Mouse (Mus musculus) left cerebral cortex, adult 11 months (tissue): ENCODE data around the gene Psmd11.
"Not testable (repeated sequence)": the region's sequence is repeated elsewhere in the genome, so short reads cannot be mapped to it uniquely, and the experiment has no call there.

Experiments used
- DNase-seq: peaks from one replicate; pipeline ENCODE4 v3.0.0; 2022; ENCODE audit warnings: low spot score

Gene Psmd11

GRCm38 (mm10) chr11:80429009-80429475 lies 627 bp downstream of the Psmd11 start:
- peak; percentile 17 for DNase-seq

DNA sequence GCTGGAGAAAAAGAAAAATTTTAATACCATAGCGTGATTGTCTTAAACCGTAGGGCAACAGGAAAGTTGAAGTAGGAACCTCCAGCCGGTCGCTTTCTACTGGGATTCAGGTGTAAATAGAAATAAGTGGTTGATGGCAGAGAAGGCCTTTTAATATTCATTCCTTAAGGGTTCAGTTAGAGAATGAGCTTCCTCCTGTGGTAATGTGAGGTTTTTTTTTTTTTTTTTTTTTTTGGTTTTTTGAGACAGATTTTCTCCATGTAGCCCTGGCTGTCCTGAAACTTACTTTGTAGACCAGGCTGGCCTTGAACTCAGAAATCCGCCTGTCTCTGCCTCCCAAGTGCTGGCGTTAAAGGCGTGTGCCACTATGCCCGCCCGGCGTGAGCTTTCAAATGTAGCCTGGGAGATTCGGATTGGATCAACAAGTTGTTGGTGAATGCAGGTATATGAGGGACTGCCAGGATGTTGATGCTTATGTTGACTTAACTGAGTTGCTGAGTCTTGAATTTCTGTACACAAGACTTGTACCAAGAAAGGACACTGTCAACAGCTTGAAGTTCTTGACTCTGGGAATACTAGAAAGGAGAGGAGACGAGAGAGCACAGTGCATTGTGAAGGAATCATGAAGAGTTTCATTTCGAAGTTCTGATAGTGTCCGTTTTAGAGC lies 1.2 kb downstream of the Psmd11 start:
- DNase-seq: no peak

GRCm38 (mm10) chr11:80430366-80430910 lies 2.0 kb downstream of the Psmd11 start:
- no peak for DNase-seq

DNA sequence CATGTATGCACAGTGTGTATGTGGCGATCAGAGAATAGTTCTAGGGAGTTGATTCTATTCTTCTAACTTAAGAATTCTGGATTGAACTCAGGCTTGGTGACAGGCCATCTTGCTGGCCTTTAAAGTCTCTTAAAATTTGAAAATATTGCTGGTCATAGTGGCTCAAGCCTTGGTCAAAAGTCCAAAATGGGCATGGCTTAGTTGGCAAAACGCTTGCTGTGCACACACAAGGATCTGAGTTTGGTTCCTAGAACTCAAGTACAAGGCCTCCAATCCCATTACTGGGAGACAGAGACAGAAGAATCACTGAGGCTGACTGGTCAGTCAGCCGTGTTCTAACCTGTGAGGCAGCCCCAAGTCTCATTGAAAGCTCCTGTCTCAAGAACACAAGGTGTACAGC lies 18.5 kb downstream of the Psmd11 start:
- DNase-seq: no peak

GRCm38 (mm10) chr11:80449859-80450258 lies 21.4 kb downstream of the Psmd11 start:
- DNase-seq: no peak

DNA sequence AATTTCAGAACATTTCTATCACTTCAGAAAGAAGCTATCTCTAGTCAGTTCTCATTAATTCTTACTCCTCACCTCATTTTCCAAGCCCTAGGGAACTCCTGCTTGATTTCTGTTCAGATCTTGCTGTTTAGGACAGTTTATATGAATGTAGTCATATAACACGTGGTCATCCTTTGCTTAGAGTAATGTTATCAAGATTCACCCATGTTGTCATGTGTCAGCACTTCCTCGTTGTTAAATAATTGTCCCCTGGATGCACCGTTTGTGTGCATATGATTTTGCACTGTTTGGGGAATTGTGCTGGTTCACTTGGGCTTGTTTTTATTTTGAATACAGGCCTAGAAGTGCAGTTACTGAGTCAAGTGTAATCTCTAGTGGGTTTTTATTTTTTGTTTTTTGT lies 23.8 kb downstream of the Psmd11 start:
- DNase-seq: no peak

DNA sequence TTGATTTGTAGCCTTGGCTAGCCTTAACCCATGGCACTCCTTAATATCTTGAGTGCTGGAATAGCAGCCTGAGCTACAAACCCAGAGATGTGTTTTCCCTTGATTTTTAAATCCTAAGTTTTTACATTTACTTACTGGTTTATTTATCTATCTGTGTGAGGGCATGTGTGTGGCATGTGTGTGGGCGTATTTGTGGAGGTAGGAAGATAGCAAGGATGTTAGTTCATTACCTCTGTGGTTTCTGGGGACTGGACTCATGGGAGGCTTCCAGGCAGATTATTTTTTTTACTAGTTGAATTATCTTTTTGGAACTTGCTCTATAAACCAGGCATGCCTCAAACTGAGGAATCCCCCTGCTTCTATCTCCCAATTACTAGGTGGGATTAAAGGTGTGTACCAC lies 24.8 kb downstream of the Psmd11 start:
- no peak for DNase-seq

DNA sequence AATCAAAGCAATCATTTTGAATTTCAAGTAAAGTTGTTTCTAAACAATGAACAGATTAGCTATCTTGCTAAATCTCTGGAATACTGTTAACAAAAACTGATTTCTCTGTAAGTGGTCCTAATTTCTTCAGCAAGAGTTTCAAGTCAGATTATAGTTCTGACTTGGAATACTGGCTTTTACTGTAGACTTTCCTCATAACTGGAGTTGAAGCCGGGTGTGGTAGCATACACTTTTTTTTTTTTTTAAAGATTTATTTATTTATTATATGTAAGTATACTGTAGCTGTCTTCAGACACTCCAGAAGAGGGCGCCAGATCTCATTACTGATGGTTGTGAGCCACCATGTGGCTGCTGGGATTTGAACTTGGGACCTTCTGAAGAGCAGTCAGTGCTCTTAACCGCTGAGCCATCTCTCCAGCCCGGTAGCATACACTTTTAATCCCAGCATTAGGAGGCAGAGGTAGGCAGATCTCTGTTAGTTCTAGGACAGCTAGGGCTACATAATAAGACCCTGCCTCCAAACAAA lies 35.3 kb downstream of the Psmd11 start:
- not testable (repeated sequence) for DNase-seq

DNA sequence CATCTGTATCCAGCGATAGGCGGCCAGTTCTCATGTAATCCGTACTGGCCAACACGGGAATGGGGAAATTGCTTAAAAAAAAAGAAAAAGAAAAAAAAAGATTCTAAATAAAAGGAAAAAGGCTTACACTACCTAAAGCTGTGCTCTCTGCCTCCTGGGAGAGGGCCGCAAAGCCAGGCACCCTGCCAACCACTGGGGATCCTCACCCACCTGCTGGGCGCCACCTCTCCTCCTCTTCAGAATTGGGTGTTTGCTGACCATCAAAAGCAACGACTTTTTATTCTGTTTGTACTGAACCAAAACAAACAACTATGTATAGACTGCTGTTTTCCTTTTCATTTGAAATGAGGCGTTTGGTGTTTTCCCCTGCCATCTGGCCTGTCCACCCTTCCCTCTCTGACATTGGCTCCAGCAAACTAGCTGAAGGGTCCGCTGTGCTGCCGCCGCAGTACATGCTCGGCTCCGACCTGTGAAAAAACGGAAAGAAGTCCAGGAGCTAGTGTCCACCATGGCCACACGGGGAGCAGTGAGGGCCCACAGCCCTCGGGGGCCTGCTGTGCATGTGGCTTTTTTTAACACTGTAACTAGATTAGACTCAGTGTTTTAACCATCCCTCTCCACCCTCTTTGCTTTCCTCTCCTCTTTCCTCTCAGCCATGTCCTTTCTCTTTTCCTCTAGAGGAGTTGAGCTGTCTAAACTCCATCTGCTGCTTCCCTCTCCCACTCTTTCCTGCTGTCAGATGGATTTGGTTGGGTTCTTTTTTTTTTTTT lies 43.6 kb downstream of the Psmd11 start:
- no peak for DNase-seq

DNA sequence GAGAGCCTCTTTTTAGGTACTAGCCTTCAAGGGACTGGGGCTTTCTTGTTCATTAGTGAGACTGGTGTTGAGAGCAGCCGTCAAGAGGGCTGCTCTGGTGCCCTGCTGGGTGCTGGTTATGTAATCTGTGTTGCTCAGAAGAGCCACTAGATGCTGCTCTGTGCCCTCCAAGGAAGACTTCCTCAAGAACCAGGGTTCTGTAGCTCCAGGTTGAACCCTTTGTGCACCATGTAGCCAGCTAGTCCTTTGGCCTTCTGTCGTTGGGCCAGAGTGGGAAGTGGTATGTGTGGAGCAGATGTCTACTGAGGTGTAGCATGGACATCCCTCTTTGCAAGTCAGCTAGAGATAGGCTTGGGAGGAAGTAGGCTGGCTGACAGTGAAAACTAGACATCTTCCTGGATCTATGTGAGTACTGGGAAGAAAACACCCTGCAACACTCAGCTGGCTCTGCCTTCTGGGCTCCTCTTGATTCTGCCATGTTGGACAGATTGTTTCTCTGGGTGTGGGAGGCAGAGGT lies 45.8 kb downstream of the Psmd11 start:
- no peak for DNase-seq

DNA sequence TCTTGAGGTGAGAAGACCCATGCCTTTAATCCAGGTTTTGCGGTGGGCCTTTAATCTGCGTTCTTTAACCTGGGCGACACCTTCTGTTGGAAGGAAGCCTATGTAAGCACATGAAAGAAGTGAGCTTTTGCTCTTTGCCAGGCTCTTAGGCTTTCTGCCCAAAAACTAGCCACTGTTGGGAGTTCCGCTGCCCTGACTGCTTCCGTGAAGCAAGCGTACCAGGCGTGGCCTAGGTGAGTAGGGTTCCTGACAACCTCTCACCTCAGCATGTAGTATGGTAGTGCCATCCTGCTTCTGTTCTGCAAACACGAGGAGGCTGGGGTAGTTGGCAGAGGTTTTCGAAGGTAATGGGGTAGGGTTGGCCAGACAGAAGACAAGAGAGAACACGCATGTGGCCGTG lies 46.4 kb downstream of the Psmd11 start:
- DNase-seq: no peak

- DNase-seq: no peak
Observed at GRCm38 (mm10) chr11:80475544-80475943, 47.1 kb downstream of the Psmd11 start.

DNA sequence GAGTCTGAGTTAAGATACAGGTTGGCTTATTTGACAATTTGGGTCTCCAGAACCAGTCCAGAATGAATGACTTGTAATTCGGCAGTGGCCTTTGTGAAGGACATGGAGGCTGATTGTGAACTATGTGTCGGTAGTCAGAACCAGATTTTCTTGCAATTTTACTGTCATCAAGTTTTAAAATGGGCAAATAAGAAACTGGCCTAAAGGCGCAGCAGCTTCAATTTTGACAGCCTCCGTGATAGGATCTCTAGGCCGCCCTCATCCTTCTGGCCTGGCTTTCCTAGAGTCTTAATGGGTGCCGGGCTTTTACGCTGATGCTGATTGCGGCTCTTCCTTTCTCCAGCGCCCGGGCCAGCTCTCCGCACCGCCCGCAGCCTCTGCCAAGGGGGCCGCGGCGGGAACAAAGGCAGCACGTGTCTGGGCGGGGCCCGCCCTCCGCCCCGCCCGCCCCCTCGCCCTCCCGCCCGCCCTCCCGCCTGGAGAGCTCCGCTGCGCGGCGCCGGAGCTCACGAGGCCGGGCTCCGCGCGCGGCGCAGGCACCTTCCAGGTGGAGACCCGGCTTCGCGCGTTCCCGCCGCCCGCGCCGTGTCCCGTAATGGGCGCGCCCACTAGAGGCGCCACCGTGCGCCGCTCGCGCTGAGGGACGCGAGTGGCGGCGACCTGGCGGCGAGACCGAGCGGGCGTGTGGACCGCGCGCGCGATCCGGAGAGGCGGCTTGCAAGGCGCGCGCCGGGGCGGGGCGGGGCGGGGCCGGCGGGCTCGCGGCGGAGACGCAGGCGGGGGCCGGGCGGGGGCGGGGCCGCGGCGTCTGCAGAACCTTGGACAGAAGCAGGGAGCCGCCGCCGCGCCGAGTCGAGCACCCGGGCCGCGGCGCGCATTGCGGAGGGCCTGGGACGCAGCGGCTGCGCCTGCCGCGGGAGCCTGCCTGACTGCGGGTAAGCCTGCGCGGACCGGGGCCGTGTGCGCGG lies 48.1 kb downstream of the Psmd11 start, which contains the start of gene Cdk5r1:
Cdk5r1 (plus strand) TSS at position 802 of the 968 bp plus-strand sequence.
- DNase-seq: peak; percentile 89

DNA sequence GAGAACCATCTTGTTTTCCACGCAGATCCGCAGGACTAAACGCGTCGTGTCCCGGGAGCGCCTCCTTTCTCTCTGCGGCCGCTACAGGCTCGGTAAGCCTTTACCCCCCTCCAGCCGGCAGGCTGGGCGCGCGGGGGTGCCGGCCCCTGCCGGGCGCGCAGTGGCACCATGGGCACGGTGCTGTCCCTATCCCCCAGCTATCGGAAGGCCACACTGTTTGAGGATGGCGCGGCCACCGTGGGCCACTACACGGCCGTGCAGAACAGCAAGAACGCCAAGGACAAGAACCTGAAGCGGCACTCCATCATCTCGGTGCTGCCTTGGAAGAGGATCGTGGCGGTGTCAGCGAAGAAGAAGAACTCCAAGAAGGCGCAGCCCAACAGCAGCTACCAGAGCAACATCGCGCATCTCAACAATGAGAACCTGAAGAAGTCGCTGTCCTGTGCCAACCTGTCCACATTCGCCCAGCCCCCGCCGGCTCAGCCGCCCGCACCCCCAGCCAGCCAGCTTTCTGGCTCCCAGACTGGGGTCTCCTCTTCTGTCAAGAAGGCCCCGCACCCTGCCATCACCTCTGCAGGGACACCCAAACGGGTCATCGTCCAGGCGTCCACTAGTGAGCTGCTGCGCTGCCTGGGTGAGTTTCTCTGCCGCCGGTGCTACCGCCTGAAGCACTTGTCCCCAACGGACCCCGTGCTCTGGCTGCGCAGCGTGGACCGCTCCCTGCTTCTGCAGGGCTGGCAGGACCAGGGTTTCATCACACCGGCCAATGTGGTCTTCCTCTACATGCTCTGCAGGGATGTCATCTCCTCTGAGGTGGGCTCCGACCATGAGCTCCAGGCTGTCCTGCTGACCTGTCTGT lies 49.2 kb downstream of the Psmd11 start:
- no peak for DNase-seq

DNA sequence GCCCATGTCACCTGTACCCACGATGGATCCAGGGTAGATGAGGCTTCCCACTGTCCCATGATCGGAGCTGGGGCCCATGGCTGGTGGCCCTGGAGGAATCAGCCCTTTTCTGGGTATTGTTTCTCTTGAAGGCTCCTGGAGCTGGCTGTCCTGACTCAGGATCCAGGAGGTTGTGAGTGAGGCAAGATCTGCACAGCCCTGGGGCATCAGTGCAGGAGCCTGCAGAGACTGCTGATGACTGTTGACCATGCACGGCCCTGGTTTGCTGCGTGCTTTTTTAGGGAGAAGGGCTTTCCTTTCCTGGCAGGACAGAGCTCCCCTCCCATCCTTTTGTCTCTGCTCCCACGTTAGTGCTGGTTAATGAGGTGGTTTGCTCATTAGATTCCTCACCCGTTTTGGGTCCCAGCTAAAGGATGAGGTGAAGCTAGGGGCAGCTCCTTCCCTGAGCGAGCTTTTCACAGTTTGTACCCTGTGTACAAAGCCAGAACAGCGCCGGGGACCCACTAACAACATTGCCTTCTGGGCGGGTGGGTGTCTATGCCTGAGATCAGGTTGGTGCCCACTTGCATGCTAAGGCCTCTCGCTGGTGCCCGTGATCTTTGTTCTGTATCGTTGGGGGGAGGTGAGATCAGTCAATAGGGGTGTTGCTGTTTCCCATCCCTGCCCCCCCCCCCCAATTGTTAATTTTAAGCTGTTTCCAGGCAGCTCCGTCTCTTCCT lies 50.4 kb downstream of the Psmd11 start:
- DNase-seq: no peak

- no peak for DNase-seq
Observed at GRCm38 (mm10) chr11:80479425-80479824, 51.0 kb downstream of the Psmd11 start.

GRCm38 (mm10) chr11:80479906-80480866 lies 51.8 kb downstream of the Psmd11 start:
- DNase-seq: no peak

DNA sequence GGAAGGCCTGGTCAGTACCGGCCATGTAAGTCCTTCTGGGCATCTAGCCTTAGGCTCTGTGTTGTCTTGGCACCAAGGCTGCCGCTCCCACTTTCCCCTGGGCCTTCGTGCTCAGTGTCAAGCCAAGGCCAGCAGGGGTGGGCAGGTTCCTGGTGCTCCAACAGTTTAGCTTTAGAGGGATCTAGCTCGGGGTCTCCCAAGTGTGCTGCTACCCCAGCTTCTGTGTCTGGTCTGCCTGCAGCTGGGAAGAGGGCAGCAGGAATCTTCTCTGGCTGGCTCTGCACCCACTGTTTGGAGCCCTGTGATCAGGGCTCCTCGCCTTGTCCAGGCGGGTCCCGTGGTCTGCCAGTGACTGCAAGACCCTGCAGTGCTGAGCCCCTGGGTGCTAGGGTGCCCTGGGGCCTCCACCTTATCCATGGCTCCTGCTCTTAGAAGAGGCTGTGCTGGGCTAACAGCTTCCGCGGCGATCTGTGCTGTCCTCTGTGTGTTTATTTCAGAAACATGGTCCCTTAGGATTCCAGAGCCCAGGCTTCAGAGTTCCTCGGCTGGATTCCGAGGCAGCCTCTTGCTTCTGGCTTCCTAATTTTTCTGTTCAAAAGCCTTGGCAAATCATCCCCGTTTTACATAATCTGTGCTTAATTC lies 53.1 kb downstream of the Psmd11 start:
- no peak for DNase-seq
